Mouse (Mus musculus) hindbrain, embryonic 15.5 days (tissue): ENCODE measurements around the gene Sec23ip. TPM values are rescaled to one million over a fixed set of nuclear protein-coding genes. Genes with fewer than 3 reads are reported as not detected.

Source experiments
- ATAC-seq: fragments of 200-750 bp; cut with Nextera tagmentation; 2 replicates; pipeline ENCODE4 v1.8.0; 2017; ENCODE audit warnings: low read depth, moderate number of reproducible peaks, moderate TSS enrichment; ENCODE audit not compliant: low FRiP score
- H3K27ac ChIP-seq: fragments of 300-500 bp; sonication (generic); replicated peaks from 2 replicates; pipeline ENCODE4 v1.5.1; 2015; ENCODE audit warnings: mild to moderate bottlenecking, inconsistent platforms
- H3K27me3 ChIP-seq: fragments of 300-500 bp; sonication (generic); 2 replicates; pipeline ENCODE4 v1.6.1; 2015; ENCODE audit warnings: control low read depth, inconsistent platforms
- H3K36me3 ChIP-seq: fragments of 300-500 bp; sonication (generic); 2 replicates; pipeline ENCODE4 v1.6.1; 2015; ENCODE audit warnings: control low read depth, inconsistent platforms
- H3K4me1 ChIP-seq: fragments of 300-500 bp; sonication (generic); replicated peaks from 2 replicates; pipeline ENCODE4 v1.6.1; 2015; ENCODE audit warnings: control low read depth, inconsistent platforms
- H3K4me2 ChIP-seq: fragments of 300-500 bp; sonication (generic); 2 replicates; pipeline ENCODE4 v1.6.1; 2015; ENCODE audit warnings: moderate library complexity, mild to moderate bottlenecking, inconsistent platforms
- H3K4me3 ChIP-seq: fragments of 300-500 bp; sonication (generic); 2 replicates; pipeline ENCODE4 v1.5.1; 2015; ENCODE audit warnings: mild to moderate bottlenecking, inconsistent platforms
- H3K9ac ChIP-seq: fragments of 300-500 bp; sonication (generic); 2 replicates; pipeline ENCODE4 v1.6.1; 2015; ENCODE audit warnings: inconsistent platforms
- H3K9me3 ChIP-seq: fragments of 300-500 bp; sonication (generic); 2 replicates; pipeline ENCODE4 v1.6.1; 2016; ENCODE audit warnings: control low read depth, inconsistent platforms
- WGBS: fragments of 180-500 bp; shearing (Covaris S2); methylation state at CpG from one replicate; pipeline ENCODE4 v1.1.7; 2015; 5-methylcytosine and 5-hydroxymethylcytosine counted together
- microRNA-seq: library from miRNA; unstranded; fragments of <30 nt; microRNA quantifications from one replicate; pipeline ENCODE4, GENCODE M21; 2016
- polyA plus RNA-seq: library from polyadenylated mRNA; unstranded; fragments of >200 nt; fragmentation: Nextera tagmentation; extraction: Ambion mirVana; gene quantifications from 2 replicates; pipeline ENCODE4 v1.2.1, GENCODE M21; 2015

Sec23ip gene
- polyA plus RNA-seq, 1 experiment from 2014 or later, result 34.6 TPM

DNA sequence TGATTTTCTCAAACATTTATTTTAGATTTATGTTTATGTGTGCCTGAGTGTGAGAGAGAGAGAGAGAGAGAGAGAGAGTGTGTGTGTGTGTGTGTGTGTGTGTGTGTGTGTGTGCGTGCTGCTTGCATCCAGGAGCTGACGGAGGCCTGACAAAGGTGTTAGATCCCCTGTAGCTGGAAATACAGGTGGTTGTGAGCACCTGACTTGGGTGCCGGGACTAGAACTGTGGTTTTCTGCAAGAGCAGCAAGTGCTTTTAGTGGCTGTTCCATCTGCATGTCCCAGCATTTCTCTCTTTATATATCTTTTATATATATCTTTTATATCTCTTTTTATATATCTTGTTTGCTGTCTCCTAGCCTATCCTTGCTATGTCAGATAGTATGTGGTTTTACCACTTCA lies 37.1 kb downstream of the Sec23ip start:
- Histone ChIP-seq H3K4me2 (no peak overlapping the region), H3K36me3 (peaks cover 61% of the 10 kb centered on the region), H3K27ac (no peak overlapping the region), H3K9ac (no peak overlapping the region), H3K4me3 (no peak overlapping the region), H3K9me3 (no peaks in the 10 kb centered on the region), H3K4me1 (no peaks in the 10 kb centered on the region), H3K27me3 (no peaks in the 10 kb centered on the region)
- WGBS, result 95% methylated on average over 3 of the region's 3 CpGs
- ATAC-seq, result no peak

DNA sequence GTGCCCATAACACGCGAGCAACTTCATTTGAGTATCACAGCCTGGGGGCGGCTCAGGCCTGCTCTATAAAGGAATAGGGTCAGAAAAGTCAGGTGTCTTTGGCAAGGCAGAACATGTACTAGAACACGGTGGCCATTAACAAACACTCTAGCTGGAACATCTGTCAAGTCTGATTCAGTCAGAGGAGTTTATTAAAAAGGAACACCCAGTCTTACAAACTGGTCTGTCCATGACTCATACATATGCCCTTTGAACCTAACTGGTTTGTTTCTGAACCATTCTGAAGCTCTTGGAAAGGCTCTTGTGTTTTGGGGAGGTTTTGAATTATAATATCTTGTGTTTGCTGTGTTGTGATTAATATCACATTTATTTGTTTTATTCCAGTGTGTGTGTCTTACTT lies 45.3 kb downstream of the Sec23ip start:
- WGBS, result 89% methylated on average over 4 of the region's 4 CpGs
- H3K27ac ChIP-seq, result no peak overlapping the region
- H3K36me3 ChIP-seq, result peaks cover 12% of the 10 kb centered on the region
- H3K4me3 ChIP-seq, result no peak overlapping the region
- ATAC-seq, result no peak
- H3K4me2 ChIP-seq, result no peak overlapping the region
- H3K4me1 ChIP-seq, result no peaks in the 10 kb centered on the region
- H3K9ac ChIP-seq, result no peak overlapping the region
- H3K27me3 ChIP-seq, result no peaks in the 10 kb centered on the region
- H3K9me3 ChIP-seq, result no peaks in the 10 kb centered on the region

DNA sequence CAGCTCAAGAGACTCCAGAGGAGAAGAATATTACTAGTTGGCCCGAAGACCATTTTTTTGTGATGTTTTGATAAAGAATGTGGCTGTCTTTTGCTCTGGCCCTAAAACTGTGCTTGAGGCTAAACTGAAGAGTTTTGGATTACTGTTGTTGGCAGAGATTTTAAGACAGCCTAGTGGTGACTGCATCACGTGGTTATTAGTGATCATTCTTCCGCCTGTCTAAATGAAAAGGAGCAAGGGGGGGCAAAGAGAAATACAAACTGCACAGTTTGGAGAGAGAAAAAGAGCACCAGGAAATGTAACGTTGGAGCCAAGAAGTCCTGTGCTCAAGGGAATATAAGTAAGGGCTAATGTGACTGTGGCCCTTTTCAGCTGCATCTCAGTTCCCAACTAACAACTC lies 48.7 kb downstream of the Sec23ip start:
- Histone ChIP-seq H3K4me3 (no peak overlapping the region), H3K4me1 (no peaks in the 10 kb centered on the region), H3K9ac (no peak overlapping the region), H3K27me3 (no peaks in the 10 kb centered on the region), H3K9me3 (no peaks in the 10 kb centered on the region), H3K36me3 (no peaks in the 10 kb centered on the region), H3K4me2 (no peak overlapping the region), H3K27ac (no peak overlapping the region)
- no peak for ATAC-seq
- 88% methylated on average over 4 of the region's 4 CpGs for WGBS

DNA sequence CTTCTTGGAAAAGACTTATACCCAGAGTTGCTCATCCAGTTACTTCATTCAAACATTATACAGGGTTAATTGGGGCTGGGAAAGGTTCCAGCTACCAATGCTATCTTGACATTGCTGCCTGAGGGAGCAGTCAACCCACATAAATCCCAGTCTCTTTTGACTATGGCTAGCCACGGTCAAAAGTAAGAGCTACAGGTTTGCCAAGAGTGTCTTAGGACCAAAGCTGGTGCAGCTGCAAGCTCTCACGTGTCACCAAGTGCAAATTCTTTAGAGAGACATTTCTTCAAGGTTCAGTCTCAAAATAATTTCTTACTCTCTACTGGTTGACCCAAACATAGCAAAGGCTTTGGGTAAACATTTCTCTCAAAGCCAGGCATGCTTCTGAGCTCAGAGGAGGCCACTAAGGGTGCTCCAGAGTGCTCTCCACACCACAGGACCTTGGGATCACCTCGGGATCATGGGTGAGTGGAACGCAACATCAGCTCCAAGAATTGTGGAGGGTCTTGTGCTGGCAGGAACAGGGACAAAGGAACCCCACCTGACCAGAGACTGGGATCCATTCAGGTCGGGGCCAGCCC lies 80.3 kb downstream of the Sec23ip start:
- ATAC-seq, result no peak
- 84% methylated on average over 5 of the region's 5 CpGs for WGBS
- Histone ChIP-seq H3K4me1 (no peaks in the 10 kb centered on the region), H3K27me3 (no peaks in the 10 kb centered on the region), H3K9me3 (no peaks in the 10 kb centered on the region), H3K4me3 (no peak overlapping the region), H3K27ac (no peak overlapping the region), H3K36me3 (no peaks in the 10 kb centered on the region), H3K4me2 (no peak overlapping the region), H3K9ac (no peak overlapping the region)

DNA sequence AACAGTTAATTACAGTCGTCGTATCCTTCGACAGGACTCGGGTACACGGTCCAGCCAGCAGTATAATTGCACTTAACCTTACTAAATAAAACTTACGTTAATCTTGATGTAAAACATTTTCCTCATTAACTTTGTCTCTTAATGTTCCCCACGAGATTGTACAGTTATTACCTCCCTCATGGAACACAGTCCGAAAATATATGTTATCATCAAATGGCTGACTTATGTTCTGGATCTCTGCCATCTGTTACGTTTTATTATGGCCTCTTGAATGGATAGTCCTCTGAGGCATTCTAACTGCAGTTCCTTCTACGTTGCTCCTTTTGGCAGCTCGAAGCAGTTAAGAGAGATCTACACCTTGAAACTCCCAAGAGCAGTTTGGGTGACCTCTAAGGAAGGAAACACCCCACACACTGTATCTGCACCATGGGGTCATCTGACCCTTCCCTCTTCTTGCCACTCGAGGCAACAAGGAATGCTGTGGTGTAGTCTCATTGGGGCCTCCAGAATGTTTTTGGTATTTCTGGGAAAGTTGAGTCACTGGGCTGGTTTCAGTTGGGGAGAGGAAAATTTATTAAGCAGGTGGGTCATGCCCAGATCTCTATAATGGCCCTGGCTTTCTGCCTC lies 87.8 kb downstream of the Sec23ip start:
- no peaks in the 10 kb centered on the region for H3K36me3 ChIP-seq
- ATAC-seq, result no peak
- H3K27me3 ChIP-seq, result no peaks in the 10 kb centered on the region
- H3K9me3 ChIP-seq, result no peaks in the 10 kb centered on the region
- 70% methylated on average over 12 of the region's 12 CpGs for WGBS
- H3K9ac ChIP-seq, result no peak overlapping the region
- H3K4me3 ChIP-seq, result no peak overlapping the region
- H3K27ac ChIP-seq, result no peak overlapping the region
- no peaks in the 10 kb centered on the region for H3K4me1 ChIP-seq
- no peak overlapping the region for H3K4me2 ChIP-seq

DNA sequence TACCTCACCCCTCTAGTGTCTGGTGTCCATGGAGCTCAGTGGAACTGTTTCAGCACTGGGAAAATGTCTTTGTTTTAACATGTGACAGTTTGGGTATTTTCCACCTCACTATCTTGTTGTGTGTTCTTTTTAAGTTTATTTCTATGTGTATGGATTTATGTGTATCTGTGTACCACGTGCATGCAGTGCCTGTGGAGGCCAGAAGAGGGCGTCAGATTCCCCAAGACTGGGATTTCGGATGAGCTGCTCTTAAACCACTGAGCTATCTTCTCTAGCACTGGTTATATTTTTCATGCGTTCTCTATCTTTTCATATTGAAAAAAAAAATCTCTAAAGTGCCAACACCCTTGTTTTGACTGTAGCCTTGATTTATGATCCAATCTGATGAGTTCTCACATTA lies 88.5 kb downstream of the Sec23ip start:
- H3K4me2 ChIP-seq, result no peak overlapping the region
- no peaks in the 10 kb centered on the region for H3K4me1 ChIP-seq
- ATAC-seq, result no peak
- no peaks in the 10 kb centered on the region for H3K27me3 ChIP-seq
- H3K9me3 ChIP-seq, result no peaks in the 10 kb centered on the region
- H3K4me3 ChIP-seq, result no peak overlapping the region
- H3K9ac ChIP-seq, result no peak overlapping the region
- H3K27ac ChIP-seq, result no peak overlapping the region
- H3K36me3 ChIP-seq, result no peaks in the 10 kb centered on the region
- 90% methylated on average over 4 of the region's 4 CpGs for WGBS

Small RNAs within 50 kb of the gene (microRNA-seq; reads per million reads assigned to microRNA genes)
- not detected for gene Gm25778

Other genes starting within 250 kb of the Sec23ip start
- gene Bag3, start 221.3 kb upstream of the Sec23ip start, polyA plus RNA-seq, result 2.6 and 3.9 TPM in 2 replicates
- 400 and 406 TPM in 2 replicates for gene Inpp5f, start 133.6 kb upstream of the Sec23ip start, polyA plus RNA-seq
- 43.2 and 44.0 TPM in 2 replicates for gene Mcmbp, start 4.4 kb upstream of the Sec23ip start, polyA plus RNA-seq